Mouse (Mus musculus) adrenal gland, adult (tissue): ENCODE measurements around the gene Plekha7.

Experiments used
- DNase-seq, 2 experiments: peaks; one replicate each; pipeline ENCODE4 v3.0.0; 2022 to 2023; ENCODE audit warnings: low spot score in 1 of 2; ENCODE audit not compliant: inconsistent age in 2 of 2

The Plekha7 gene

DNA sequence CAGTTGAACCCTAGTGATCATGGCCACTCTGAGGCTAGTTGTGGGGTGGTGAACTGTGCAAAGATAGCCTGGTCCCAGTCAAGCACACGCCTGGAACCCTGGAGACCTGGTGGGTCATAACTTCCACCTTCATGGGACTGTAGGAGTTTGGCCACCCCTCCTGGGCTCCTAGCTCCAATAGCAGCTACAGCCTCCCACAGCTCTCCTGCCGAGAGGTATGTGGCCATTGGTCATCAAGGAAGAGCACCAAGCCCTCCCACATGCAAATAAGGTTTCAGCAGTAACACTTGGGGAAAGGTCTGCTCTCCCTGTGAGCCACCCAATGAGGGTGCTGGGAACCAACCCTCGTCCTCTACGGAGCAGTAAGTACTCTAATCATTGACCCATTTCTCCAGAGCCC, 55.7 kb downstream of the Plekha7 start:
- no peak for DNase-seq

DNA sequence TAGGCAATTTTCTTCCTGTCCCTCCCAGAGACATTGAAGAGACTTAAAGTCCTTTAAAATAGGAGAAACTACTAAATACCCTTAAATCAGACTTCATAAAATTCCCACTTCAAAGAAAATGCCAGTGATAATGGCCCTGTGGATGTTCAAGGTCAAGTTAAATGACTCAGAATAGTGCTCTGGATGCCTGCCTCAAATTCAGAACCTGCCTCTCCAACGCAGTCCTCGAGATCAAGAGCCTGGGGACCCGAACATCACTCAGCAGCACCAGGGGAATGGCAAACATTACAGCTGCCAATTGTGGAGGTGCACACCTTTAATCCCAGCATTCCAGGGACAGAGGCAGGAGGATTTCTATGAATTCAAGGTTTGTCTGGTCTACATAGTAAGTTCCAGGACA, 56.7 kb downstream of the Plekha7 start:
- peak; percentile 50 to 78 for DNase-seq

DNA sequence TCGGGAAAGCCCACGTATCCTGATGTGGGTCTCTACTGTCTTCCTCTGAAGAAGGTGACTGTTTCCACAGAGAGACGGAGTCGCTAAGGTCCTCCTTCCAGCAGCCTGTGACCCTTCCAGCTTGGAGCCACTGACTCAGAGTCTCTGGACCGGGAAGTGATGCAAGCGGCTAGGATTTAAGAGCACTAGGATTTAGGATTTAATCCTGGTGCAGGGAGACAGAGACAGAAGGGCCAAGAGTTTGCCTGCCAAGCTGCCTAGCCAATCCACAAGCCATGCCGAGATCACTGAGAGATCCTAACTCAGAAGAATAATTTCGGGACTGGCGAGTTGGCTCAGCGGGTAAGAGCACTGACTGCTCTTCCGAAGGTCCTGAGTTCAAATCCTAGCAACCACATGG, 59.6 kb downstream of the Plekha7 start:
- no peak for DNase-seq

DNA sequence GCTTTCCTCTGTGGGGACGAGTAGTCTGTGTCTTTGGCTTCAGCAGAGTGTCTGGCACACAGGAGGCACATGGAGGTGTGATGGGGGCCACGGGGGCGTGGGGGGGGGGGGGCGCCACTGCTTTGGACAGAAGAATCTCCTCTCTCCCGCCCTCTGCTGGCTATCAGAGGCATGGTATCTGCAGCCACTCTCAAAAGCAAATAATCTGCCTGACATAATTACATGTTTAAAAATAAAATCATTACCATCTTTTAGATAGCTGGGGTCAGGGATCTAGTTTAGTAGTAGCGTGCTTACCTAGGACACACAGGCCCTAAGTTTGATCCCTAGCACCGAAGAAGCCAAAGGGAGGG, 60.8 kb downstream of the Plekha7 start:
- peak in 1 of 2 experiments; percentile 66 for DNase-seq

DNA sequence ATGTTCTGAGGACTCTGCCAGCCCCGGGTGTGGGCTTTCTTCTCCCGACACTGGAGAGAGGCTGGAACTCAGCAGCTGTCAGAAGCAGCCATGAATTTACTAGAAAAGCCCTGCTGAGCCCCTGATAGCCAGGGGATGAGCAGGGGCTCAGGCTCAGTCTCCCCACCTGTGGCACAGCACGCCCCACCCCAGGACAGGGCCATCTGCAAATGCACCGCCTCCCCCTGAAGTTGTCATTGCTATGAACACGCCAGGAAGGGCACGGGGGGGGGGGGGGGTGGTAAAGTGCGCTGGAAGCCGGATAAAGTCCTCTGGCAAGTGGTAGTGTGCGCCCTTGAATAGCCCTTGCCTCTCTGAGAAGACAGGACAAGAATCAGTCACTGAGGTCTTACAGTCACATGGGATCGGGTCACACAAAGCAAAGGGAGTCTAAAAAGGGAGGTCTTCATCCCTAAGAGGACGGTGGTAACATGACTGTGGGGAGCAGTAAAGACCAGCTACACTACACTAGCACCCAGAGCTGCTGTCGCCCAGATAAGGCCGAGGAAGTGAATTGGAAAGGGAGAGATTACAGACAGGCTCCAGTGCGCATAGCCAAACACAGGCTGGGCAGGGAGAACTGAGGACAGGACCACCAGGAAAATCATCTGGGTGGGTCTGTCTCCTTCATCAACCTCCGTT, 61.3 kb downstream of the Plekha7 start:
- no peak for DNase-seq

DNA sequence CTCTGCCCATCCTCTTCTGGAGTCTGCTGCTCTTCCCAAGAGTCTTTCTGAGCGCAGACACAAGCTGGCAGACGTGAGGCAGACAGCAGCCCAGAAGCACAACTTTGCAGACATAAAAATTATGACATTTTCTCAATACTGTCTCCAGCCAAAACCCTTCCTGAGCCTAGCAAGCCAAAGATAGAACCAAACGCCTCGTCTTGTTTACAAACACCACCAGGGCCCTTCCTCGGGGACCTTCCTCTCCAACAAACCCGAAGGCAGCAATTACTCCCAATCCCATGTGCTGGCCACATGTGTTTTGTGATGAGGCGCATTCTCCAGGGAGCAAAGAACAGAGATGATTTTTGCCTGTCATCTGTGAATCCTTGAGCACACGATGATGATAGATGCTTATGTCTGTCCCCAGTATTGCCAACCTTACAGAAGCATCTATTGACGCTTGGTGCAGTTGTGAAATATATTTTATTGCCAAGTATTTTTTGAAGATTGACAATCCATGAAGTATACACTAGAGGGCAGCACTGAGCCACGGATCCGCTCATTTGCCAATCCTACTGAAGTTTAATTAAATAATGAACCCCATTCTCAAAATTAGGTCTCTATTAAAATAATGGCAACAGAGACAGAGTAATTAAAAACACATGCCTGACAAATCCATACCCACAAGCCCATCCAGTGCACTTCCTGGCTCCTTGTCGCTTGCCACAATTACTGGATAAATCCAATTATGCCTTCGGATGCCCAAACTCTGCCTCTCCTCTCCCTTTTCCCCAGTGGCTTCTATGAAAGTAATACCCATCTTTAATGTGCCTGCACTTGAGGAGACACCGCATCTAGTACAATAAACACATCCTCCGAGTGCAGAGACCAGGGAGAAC, 62.1 kb downstream of the Plekha7 start:
- peak in 1 of 2 experiments; percentile 83 for DNase-seq

DNA sequence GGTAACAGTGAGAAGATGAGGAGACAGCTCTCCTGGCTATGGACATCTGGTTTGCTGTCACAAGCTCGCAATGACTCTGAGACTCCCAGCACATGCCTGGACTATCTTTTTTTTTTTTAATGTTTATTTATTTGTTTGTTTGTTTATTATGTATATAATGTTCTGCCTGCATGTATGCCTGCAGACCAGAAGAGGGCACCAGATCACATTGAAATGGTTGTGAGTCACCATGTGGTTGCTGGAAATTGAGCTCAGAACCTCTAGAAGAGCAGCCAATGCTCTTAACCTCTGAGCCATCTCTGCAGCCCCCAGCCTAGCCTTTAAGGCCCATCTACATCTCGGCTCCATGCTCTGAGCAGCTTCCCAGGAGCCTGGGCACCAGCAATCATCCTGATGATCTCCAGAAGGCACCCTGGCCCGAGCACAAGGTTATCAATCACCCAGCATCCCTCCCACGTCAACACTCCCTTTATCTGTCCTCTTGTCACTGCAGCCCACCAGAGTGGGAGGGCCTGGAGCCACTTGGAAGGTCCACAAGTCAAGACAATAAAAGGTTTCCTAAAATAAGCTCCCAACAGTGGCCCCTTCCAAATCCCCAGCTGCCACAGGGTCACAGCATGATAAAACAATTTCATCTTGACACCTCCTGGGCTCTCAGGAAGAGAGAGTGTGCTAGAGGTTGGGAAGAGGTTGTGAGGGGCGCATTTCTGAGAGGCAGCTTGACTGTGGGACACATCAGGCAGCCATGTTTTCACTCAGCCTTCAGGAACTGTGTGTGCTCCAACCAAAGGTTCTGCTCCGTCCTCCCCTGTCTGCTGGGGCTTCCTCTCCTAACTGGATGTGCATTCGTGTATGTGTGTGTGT, 63.6 kb downstream of the Plekha7 start:
- DNase-seq, result peak in 1 of 2 experiments; percentile 66

DNA sequence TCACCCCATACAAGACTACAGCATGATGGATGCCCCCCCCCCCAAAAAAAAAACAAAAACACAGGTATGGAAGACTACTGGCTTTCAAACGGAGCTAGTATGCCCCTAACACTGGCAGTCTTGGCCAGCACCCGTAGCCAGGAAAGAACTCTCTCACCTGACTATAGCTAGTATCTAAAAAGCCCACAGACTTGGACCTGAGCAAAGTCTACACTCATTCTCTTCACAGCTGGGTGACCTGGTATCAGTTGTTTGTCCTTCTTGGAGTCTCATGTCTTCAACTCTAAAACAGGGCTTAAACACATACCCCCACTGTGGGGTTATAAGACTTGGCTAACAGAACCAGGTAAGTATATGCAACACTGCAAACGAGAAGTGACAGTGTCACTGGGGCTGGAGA, 65.4 kb downstream of the Plekha7 start:
- DNase-seq, result no peak

DNA sequence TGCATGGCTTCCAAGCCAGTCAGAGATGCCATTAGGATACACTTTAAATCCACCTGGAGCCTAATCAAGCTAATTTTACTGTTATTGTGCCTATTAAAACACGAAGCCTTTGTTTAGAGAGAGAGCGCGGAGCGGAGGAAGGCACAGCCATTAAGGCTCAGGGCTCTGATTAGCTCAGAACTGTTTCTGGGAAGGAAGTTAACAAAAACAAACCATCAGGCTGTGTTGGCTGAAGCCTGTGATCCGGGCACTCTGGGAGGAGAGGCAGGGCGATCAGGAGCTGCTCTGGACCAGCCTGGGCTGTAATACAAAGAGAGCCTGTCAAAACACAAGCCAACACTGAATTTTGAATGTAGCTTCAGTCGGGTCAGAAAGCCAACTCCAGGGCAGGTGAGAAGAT, 66.6 kb downstream of the Plekha7 start:
- no peak for DNase-seq

DNA sequence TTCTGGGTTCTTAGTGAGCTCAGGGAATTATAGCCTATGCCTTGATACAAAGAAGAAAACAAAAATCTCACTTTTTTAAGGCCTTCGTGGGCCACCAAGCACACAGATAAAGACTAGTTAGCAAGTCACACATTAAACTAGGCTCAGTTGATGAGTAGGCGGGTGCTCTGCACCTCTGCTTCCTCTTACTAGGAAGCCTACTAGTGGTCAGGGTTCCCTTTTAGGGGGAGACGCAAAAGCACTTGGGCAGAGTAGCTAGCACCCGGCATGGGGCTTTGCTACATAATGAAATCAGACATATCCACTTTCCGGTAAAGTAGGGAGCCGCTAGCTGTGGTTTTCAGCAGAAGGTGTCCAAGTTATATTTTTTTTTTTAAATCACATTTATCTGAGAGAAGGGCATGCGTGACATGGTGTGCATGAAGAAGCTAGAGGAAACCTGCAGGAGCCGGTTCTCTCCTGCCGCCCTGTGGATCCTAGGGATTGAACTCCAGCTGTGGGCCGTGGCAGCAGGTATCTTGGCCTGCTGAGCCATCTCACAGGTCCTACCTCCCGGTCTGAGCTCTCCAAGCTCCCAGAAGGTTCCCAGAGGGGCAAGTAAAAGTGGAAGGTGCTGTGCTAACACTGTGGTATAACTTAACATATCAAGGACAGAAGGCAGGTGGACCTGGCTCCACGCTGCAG, 67.2 kb downstream of the Plekha7 start:
- DNase-seq, result peak in 1 of 2 experiments; percentile 71

DNA sequence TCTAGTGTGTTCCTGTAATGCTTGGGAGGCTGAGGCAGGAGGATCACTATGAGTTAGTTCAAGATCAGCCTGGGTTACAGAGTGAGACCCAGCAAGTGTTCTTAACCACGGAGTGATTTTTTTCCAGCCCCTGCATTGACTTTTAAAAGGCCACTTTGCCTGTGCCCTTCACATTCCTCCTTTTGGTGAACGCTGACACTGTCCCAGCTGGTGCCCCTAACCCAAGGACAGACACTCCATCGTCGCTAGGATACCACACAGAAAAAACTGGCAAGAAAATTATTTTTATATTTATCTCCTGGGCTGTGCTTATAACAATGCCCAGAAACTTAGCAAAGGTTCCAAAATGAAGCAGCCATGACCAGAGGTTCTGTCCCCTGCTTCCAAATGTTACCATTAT, 67.8 kb downstream of the Plekha7 start:
- peak; percentile 77 to 89 for DNase-seq

DNA sequence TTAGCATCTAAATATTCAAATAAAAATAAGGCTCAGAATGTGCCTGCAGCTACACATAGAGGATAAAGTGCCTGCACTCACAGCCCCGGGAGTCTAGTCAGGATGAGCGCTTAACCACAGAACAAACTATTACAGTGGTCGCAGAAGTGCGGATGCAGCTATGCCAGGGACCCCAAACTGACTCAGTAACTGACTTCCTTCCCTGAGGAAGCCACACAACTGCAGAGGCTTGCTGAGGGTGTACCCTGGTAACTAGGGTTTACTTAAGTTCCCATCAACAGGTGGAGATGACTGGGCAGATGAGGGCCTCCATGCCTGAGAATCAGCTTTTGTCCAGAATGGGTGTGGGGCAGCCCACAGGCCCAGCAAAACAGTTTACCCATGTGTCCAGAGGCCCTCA, 69.9 kb downstream of the Plekha7 start:
- no peak for DNase-seq

DNA sequence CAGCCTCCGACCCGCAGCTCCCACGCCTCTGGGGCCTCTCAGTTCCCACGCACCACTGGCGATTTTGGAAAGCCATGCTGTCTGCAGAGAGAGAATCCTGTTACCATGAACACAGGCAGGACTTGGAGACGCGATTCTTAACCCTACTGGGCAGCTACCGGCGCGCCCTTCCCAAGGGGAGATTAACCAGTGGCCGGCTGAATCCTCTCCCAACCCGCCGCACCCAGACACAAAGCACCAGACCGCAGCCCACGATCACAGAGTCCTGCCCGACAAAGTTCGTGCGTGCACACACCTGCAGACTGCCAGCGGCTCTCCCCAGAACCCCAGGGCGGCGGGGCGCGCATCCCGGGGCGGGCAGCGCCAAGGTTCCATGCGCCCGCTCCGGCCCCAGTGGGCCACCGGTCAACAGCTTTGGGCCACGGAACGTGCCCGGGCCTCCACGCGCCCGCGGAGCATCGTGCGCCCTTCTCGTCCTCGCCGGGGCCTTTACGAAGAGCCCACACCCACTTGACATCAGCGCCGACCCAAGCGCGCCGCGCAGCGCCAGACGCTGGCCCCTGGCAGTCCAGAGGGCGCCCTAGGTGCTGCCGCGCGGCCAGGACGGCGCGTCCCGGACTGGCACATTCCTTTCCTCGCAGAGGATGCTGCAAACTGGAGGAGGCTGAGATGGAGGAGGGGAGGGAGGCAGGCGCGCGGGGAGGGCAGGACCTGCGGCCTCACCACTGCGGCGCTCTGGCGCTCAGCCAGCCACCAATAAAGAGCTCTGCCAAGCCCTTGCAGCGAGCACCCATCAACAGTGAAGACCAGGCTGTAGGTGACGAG, 70.8 kb downstream of the Plekha7 start:
- peak; percentile 83 to 85 for DNase-seq

DNA sequence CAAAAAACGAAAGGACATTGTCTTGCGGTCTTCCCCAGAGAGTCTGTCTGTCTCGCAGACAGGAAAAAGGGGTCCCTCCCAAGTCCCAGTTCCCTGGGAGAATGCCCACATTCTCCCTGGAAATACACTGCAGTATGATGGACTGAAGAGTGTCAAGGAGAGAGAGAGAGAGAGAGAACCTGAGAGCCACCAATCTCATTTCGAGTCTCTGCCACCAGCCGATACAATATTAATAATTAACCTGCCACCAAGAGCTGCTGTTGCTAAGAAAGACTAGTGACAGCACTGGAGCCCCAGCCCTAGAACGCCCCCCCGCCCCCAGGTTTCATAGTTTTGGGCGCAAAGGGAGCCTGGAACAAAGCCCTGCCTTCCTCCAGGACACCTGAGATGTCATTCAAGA, 71.6 kb downstream of the Plekha7 start:
- DNase-seq, result no peak

DNA sequence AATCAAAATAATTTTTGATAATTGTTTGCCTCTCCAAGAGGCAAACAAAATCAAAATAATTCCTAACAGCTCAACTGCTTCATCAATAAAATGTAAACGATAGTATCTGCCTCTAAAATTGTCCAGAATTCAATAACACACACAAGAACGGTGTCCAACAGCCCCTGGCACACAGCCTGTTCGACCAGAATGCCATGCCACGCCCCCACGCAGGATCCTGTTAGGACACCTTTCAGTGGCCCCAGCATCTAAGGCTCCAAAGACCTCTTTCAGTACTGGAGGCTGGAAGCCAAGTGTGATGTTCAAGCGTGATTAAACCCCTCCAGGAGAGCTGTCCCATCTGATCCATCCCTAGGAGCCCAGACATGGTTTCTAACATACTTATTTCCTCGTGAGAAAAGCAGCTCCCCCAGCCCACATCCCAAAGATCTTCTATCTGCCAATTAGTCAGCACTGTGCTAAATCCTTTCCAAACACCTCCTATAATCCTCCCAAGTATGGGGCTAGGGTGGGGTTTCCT, 73.8 kb downstream of the Plekha7 start:
- no peak for DNase-seq

DNA sequence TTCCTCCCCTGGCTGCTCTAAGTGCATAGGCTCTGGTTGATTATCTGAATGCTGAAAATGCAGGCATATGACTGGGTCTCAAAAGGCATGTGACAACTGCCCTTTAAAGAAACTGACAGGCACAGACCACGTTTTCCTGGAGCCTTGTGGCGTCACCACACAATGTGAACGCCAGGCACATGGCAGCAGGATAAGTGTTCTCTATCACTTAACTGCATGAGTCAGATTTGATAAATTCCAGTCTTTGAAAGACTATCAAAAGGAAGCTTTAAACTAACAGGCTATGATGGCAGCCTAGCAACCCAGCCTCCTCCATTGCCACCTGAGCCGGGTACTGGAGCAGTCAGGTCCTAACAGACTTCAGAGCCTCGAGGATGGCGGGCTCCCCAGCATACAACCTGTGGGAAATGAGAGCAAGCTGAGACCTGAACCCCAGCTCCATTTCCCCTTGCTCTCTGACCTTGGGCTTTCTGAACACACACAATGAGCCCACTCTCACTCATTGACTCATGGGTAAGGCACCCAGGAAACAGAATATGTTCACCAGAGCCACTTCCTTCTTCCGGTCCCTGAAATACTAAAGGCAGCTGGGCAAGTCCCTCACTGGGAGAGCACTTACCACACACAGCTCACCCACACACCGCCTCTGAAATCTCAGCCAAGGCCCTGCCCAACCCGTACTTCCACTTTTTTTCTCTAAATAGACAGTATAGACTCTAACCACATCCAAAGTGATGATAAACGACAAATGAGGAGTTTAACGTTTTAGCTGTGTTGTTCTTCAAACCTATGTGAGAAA, 77.2 kb downstream of the Plekha7 start:
- peak in 1 of 2 experiments; percentile 64 for DNase-seq

DNA sequence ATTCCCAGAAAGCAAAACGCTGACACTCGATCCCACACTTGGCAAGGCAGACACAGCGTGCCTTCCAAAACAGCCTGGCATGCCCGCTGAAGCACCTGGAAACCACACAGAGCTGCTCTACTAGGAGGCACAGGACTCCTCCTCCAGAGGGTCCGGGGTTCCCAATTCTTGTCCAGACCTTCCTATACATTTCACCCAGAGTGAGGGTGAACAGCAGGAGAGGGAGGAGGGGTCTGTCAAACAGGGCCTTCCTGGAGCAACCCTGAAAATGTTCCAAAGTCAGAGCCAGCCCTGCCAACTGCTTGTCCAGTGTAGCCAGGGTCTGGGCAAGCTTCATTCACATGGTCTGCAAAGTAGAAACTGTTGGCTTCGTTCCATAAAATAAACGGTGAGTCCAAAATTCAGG, 81.3 kb downstream of the Plekha7 start:
- DNase-seq, result peak in 1 of 2 experiments; percentile 33

DNA sequence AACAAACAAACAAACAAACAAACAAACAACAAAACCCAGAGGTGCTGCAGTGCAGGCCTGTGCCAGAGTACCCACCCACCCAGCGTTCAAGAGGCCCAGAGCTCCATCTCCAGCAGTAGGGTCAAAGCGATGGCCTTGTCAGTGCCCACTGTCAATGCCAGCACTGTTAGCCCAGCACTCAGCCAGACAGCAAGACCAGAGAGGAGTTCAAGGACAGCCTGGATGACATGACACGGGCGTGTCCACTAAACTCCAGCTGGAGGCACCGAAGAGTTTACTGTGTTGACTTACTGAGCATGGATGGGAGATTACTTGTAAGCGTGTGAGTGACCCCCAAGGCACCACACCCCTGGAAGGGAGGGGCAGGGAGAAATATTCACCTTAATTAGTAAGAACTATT, 81.9 kb downstream of the Plekha7 start:
- peak; percentile 51 to 72 for DNase-seq

DNA sequence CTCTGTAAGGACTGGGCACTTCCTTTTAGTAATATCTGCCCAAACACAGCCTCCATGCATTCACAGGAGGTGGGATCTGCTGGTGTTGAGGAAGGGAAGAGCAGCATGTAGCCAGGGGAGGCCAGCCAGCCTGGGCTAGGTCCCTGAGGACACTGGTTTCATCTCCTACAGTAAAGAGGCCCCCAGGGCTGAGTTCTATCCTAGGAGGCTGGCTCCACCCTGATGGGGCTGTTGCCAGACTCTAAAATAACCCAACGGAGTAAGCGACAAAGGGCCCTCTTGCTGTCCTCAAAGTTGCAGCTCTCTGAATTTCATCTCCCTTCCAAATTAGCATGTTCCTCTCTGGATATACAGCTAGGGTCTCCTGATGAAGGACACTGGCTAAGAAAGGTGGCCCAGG, 83.6 kb downstream of the Plekha7 start:
- no peak for DNase-seq
